Mouse (Mus musculus): ENCODE measurements around the gene Pex14. TPM values are rescaled to one million over a fixed set of nuclear protein-coding genes. Genes with fewer than 3 reads are reported as not detected.

Pex14 gene
- polyA plus RNA-seq, 1 experiment from 2014 or later = 43.5 TPM

DNA sequence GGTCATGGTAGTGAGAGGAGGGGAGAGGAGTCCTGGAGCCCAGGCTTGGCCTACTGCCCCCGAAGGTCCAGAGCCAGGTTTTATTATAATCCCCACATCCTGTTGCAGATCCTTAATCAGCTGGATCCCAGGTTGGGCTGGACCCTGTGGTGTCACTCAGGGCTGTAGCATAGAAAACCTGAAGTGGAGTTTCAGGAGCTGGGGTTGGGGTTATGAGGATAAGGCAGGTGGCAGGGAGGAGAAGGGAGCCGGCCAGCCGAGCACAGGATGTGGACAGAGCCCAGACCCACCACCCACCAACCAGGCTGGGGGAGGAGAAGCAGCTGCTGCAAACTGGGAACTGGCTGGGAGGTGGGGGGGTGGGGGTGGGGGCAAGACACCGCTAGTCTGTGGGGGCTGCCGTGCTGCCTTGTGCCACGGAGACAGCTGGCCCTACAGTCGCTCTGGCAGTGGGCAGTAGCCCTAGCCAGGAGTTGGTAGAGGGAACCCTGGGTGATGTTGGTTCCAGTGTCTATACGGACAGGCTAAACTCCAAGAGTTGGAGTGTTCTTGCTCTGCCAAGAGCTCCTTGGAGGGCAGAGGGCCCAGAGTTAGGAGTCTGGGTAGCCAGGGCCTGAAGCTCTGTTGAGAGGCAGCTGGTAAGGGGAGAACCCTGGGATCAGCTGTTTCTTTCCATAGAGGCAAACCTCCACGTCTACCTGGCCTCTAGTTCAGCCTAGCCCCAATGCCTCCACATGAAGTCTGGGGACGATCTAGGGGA lies 184.6 kb downstream of the Pex14 start:
- H3K27ac ChIP-seq (ENCODE audit: low read depth, low read length) = no peak overlapping the region
- WGBS = 45% methylated on average over 10 of the region's 10 CpGs
- H3K9ac ChIP-seq (ENCODE audit: low read length) = no peak overlapping the region
- H3K4me1 ChIP-seq (replicated peaks; ENCODE audit: control insufficient read depth, insufficient read depth, low read length) = peaks cover 20% of the 10 kb centered on the region; the same call in 1 of the 2 replicates
- H3K4me3 ChIP-seq (ENCODE audit: low read depth, low read length) = no peak overlapping the region
- H3K4me2 ChIP-seq (ENCODE audit: low read depth, low read length, severe bottlenecking) = no peak overlapping the region
- DNase-seq (ENCODE audit: low spot score) (peak; percentile 79), ATAC-seq (replicated peaks; ENCODE audit: low FRiP score) (peak; percentile 81)
- H3K36me3 ChIP-seq (ENCODE audit: control insufficient read depth, insufficient read depth, low read length) = no peaks in the 10 kb centered on the region
- no peaks in the 10 kb centered on the region for H3K9me3 ChIP-seq (ENCODE audit: control insufficient read depth, low read length)
- H3K27me3 ChIP-seq (ENCODE audit: control insufficient read depth, insufficient read depth, low read length) = no peaks in the 10 kb centered on the region; the same call in 1 of the 2 replicates

GRCm38 (mm10) chr4:148912826-148913590 lies 186.7 kb downstream of the Pex14 start:
- Histone ChIP-seq H3K27ac (ENCODE audit: low read depth, low read length) (no peak overlapping the region), H3K9me3 (ENCODE audit: control insufficient read depth, low read length) (no peaks in the 10 kb centered on the region), H3K4me3 (ENCODE audit: low read depth, low read length) (no peak overlapping the region), H3K36me3 (ENCODE audit: control insufficient read depth, insufficient read depth, low read length) (no peaks in the 10 kb centered on the region), H3K4me1 (replicated peaks; ENCODE audit: control insufficient read depth, insufficient read depth, low read length) (peaks cover 16% of the 10 kb centered on the region; the same call in 1 of the 2 replicates), H3K9ac (ENCODE audit: low read length) (no peak overlapping the region), H3K27me3 (ENCODE audit: control insufficient read depth, insufficient read depth, low read length) (no peaks in the 10 kb centered on the region), H3K4me2 (ENCODE audit: low read depth, low read length, severe bottlenecking) (no peak overlapping the region)
- DNase-seq (ENCODE audit: low spot score) (no peak), ATAC-seq (replicated peaks; ENCODE audit: low FRiP score) (no peak)
- 56% methylated on average over 8 of the region's 8 CpGs for WGBS

DNA sequence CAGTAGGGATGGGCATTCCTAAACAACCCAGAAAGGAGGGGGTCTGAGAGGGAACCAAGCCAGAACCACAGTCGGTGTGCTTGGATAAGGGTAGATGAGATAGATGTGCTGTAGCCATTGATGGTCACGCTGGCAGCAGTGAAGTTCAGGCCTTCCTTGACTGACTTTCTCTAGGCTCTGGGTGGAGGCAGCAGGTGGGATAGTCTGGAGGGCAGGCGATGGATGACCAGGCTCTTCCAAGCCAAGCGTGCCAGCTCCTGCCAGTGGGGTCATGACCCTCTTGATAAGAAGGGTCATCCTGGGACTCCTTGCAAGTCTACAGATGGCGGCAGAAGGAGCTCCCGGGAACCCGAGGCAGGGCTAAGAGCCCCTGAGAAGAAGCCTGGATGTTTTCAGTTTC lies 187.5 kb downstream of the Pex14 start:
- no peak overlapping the region for H3K4me3 ChIP-seq (ENCODE audit: low read depth, low read length)
- WGBS = 67% methylated on average over 7 of the region's 7 CpGs
- H3K27ac ChIP-seq (ENCODE audit: low read depth, low read length) = no peak overlapping the region
- peaks cover 16% of the 10 kb centered on the region; the same call in 1 of the 2 replicates for H3K4me1 ChIP-seq (replicated peaks; ENCODE audit: control insufficient read depth, insufficient read depth, low read length)
- no peaks in the 10 kb centered on the region for H3K9me3 ChIP-seq (ENCODE audit: control insufficient read depth, low read length)
- no peak overlapping the region for H3K4me2 ChIP-seq (ENCODE audit: low read depth, low read length, severe bottlenecking)
- DNase-seq (ENCODE audit: low spot score) = no peak
- no peaks in the 10 kb centered on the region for H3K36me3 ChIP-seq (ENCODE audit: control insufficient read depth, insufficient read depth, low read length)
- ATAC-seq (replicated peaks; ENCODE audit: low FRiP score) = no peak
- H3K9ac ChIP-seq (ENCODE audit: low read length) = no peak overlapping the region
- H3K27me3 ChIP-seq (ENCODE audit: control insufficient read depth, insufficient read depth, low read length) = no peaks in the 10 kb centered on the region

Other genes with a start within 250 kb of the Pex14 start
- gene Dffa, start 4.3 kb upstream of the Pex14 start, polyA plus RNA-seq (2014; fragmentation: Nextera tagmentation; extraction: Ambion mirVana) = 28.5 and 29.6 TPM in 2 replicates
- 0.49 and 1.3 TPM in 2 replicates for gene Cort, start 26.9 kb upstream of the Pex14 start, polyA plus RNA-seq (2014; fragmentation: Nextera tagmentation; extraction: Ambion mirVana)
- gene Cenps, start 37.8 kb upstream of the Pex14 start, polyA plus RNA-seq (2014; fragmentation: Nextera tagmentation; extraction: Ambion mirVana) = 49.5 and 52.3 TPM in 2 replicates
- 51.3 and 56.9 TPM in 2 replicates for gene Pgd, start 66.9 kb upstream of the Pex14 start, polyA plus RNA-seq (2014; fragmentation: Nextera tagmentation; extraction: Ambion mirVana)
- 93.3 and 96.4 TPM in 2 replicates for gene Kif1b, start 207.8 kb upstream of the Pex14 start, polyA plus RNA-seq (2014; fragmentation: Nextera tagmentation; extraction: Ambion mirVana)